Mouse (Mus musculus): Measurements from ENCODE around the gene Coro2a. TPM values are rescaled to one million over a fixed set of nuclear protein-coding genes. Genes with fewer than 3 reads are reported as not detected.
"Not testable (repeated sequence)": the region's sequence is repeated elsewhere in the genome, so short reads cannot be mapped to it uniquely, and the experiment has no call there.

The Coro2a gene
- 5.2 TPM in 2 replicates for polyA plus RNA-seq (2015; fragmentation: Nextera tagmentation; extraction: Ambion mirVana)

- H3K9ac ChIP-seq (ENCODE audit: low read length), result peak within 1 kb of the TSS; percentile 73
- peaks cover 3% of the 10 kb centered on the region for H3K4me1 ChIP-seq (replicated peaks; ENCODE audit: control insufficient read depth, insufficient read depth, low read length)
- H3K27me3 ChIP-seq (ENCODE audit: control insufficient read depth, insufficient read depth, low read depth, low read length), result peaks cover 34% of the 10 kb centered on the region
- ATAC-seq (ENCODE audit: low read depth), result peak; percentile 73
- H3K9me3 ChIP-seq (ENCODE audit: control insufficient read depth, low read length), result no peaks in the 10 kb centered on the region
- peak within 1 kb of the TSS; percentile 66 for H3K4me3 ChIP-seq (ENCODE audit: low read length)
- WGBS, result under 1% methylated on average over 36 of the region's 66 CpGs
- peak within 1 kb of the TSS; percentile 99 for H3K4me2 ChIP-seq (ENCODE audit: low read depth, low read length)
- H3K36me3 ChIP-seq (ENCODE audit: control insufficient read depth, insufficient read depth, low read length), result no peaks in the 10 kb centered on the region
- H3K27ac ChIP-seq (ENCODE audit: low read length), result no peak within 1 kb of the TSS
Observed at GRCm38 (mm10) chr4:46601844-46602423, at the start of gene Coro2a. TSS of gene Coro2a (minus strand) at chr4:46602202.

GRCm38 (mm10) chr4:46650086-46650753, 48.2 kb upstream of the Coro2a start, which contains the start of gene Tbc1d2:
TSS of gene Tbc1d2 (minus strand) at chr4:46650209.
- no peaks in the 10 kb centered on the region for H3K36me3 ChIP-seq (ENCODE audit: control insufficient read depth, insufficient read depth, low read length)
- H3K9me3 ChIP-seq (ENCODE audit: control insufficient read depth, low read length), result no peaks in the 10 kb centered on the region
- under 1% methylated on average over 68 of the region's 69 CpGs for whole genome bisulfite sequencing
- H3K27ac ChIP-seq (ENCODE audit: low read length), result peak within 1 kb of the TSS; percentile 93
- H3K9ac ChIP-seq (ENCODE audit: low read length), result peak within 1 kb of the TSS; percentile 83
- H3K27me3 ChIP-seq (ENCODE audit: control insufficient read depth, insufficient read depth, low read depth, low read length), result peaks cover 8% of the 10 kb centered on the region; the same call in 1 of the 2 replicates
- H3K4me2 ChIP-seq (ENCODE audit: low read depth, low read length), result peak within 1 kb of the TSS; percentile 72
- peaks cover 7% of the 10 kb centered on the region for H3K4me1 ChIP-seq (replicated peaks; ENCODE audit: control insufficient read depth, insufficient read depth, low read length)
- peak within 1 kb of the TSS; percentile 79 for H3K4me3 ChIP-seq (ENCODE audit: low read length)
- ATAC-seq (ENCODE audit: low read depth), result peak; percentile 99

DNA sequence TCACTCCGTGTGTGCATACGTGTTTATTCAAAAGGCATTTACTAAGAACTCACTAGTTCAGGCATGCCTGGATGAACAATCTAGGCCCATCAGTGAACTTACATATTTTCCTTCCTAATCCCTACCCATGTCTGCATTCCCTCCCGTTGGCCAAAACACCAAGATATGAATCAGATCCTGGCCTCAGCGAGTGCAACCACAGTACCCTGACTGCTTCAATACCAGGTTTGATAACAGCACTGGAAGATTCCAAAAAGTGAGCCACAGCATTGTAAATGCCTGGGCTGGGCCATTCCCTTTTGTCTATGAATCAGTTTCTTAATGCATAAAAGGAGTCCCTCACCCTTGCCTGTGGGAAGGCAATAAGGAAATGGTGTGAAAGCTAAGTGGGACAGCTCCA, 47.2 kb upstream of the Coro2a start:
- peak overlapping the region; percentile 79 for H3K4me3 ChIP-seq (ENCODE audit: low read length)
- ATAC-seq (ENCODE audit: low read depth), result no peak
- peaks cover 8% of the 10 kb centered on the region; the same call in 1 of the 2 replicates for H3K27me3 ChIP-seq (ENCODE audit: control insufficient read depth, insufficient read depth, low read depth, low read length)
- WGBS, result 26% methylated on average over 4 of the region's 4 CpGs
- peak overlapping the region; percentile 83 for H3K9ac ChIP-seq (ENCODE audit: low read length)
- peak overlapping the region; percentile 72 for H3K4me2 ChIP-seq (ENCODE audit: low read depth, low read length)
- H3K27ac ChIP-seq (ENCODE audit: low read length), result no peak overlapping the region
- peaks cover 7% of the 10 kb centered on the region for H3K4me1 ChIP-seq (replicated peaks; ENCODE audit: control insufficient read depth, insufficient read depth, low read length)
- no peaks in the 10 kb centered on the region for H3K9me3 ChIP-seq (ENCODE audit: control insufficient read depth, low read length)
- H3K36me3 ChIP-seq (ENCODE audit: control insufficient read depth, insufficient read depth, low read length), result no peaks in the 10 kb centered on the region

DNA sequence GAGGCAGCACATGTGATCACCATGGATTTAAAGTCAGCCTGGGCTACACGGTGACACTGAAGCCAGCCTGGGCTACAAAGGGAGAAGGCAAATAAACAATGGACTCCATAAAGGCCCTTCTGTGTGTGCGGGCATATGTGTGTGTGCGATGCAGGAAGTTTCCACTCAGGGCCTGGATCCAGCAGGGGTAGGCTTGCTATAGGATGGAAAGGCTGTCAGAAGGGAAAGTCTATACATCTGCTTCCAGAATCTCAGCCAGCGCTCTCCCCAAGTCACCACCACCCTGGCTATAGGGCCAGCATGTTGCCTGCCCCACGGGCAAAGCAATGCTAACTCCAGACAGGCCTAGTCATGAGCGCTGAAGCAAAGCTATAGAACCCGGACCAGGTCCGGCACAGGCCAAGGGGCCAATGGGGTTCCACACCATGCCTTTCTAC, 41.7 kb upstream of the Coro2a start:
- Histone ChIP-seq H3K9ac (ENCODE audit: low read length) (no peak overlapping the region), H3K4me2 (ENCODE audit: low read depth, low read length) (no peak overlapping the region), H3K9me3 (ENCODE audit: control insufficient read depth, low read length) (no peaks in the 10 kb centered on the region), H3K27ac (ENCODE audit: low read length) (peak overlapping the region; percentile 83), H3K36me3 (ENCODE audit: control insufficient read depth, insufficient read depth, low read length) (no peaks in the 10 kb centered on the region), H3K4me3 (ENCODE audit: low read length) (no peak overlapping the region), H3K27me3 (ENCODE audit: control insufficient read depth, insufficient read depth, low read depth, low read length) (no peaks in the 10 kb centered on the region; the same call in 1 of the 2 replicates), H3K4me1 (replicated peaks; ENCODE audit: control insufficient read depth, insufficient read depth, low read length) (peaks cover 3% of the 10 kb centered on the region; the same call in 1 of the 2 replicates)
- peak; percentile 43 for ATAC-seq (ENCODE audit: low read depth)
- WGBS, result 83% methylated on average over 8 of the region's 8 CpGs

GRCm38 (mm10) chr4:46642924-46643675, 41.1 kb upstream of the Coro2a start:
- no peaks in the 10 kb centered on the region for H3K36me3 ChIP-seq (ENCODE audit: control insufficient read depth, insufficient read depth, low read length)
- WGBS, result 57% methylated on average over 8 of the region's 8 CpGs
- H3K9me3 ChIP-seq (ENCODE audit: control insufficient read depth, low read length), result no peaks in the 10 kb centered on the region
- no peak overlapping the region for H3K4me3 ChIP-seq (ENCODE audit: low read length)
- H3K27me3 ChIP-seq (ENCODE audit: control insufficient read depth, insufficient read depth, low read depth, low read length), result no peaks in the 10 kb centered on the region
- no peak overlapping the region for H3K4me2 ChIP-seq (ENCODE audit: low read depth, low read length)
- H3K9ac ChIP-seq (ENCODE audit: low read length), result no peak overlapping the region
- ATAC-seq (ENCODE audit: low read depth), result peak; percentile 82
- H3K4me1 ChIP-seq (replicated peaks; ENCODE audit: control insufficient read depth, insufficient read depth, low read length), result peaks cover 3% of the 10 kb centered on the region; the same call in 1 of the 2 replicates
- peak overlapping the region; percentile 83 for H3K27ac ChIP-seq (ENCODE audit: low read length)

DNA sequence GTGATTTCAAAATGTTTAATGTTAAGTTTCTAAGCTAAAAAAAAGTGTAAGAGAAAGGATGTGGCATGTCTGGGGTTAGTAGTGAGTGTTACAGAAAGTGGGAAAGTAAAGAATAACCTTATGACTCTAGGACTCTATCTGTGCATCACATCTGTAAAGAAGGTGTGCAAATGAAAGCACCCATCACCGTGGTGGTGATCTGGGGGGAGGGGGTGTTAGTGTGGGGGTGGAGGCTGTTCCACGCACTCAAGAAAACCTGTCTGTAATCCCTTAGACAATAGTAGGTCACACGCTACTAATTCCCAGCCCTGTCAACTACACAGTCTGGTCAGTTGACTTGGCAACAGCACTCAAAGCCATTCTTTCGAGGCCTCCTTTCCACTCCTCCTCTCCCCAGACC, 39.3 kb upstream of the Coro2a start:
- no peak overlapping the region for H3K9ac ChIP-seq (ENCODE audit: low read length)
- H3K36me3 ChIP-seq (ENCODE audit: control insufficient read depth, insufficient read depth, low read length), result no peaks in the 10 kb centered on the region
- no peaks in the 10 kb centered on the region for H3K27me3 ChIP-seq (ENCODE audit: control insufficient read depth, insufficient read depth, low read depth, low read length)
- WGBS, result 57% methylated on average over 4 of the region's 4 CpGs
- no peak overlapping the region for H3K4me2 ChIP-seq (ENCODE audit: low read depth, low read length)
- no peak overlapping the region for H3K27ac ChIP-seq (ENCODE audit: low read length)
- peaks cover 3% of the 10 kb centered on the region; the same call in 1 of the 2 replicates for H3K4me1 ChIP-seq (replicated peaks; ENCODE audit: control insufficient read depth, insufficient read depth, low read length)
- no peak overlapping the region for H3K4me3 ChIP-seq (ENCODE audit: low read length)
- ATAC-seq (ENCODE audit: low read depth), result no peak
- no peaks in the 10 kb centered on the region for H3K9me3 ChIP-seq (ENCODE audit: control insufficient read depth, low read length)

GRCm38 (mm10) chr4:46639866-46640265, 37.9 kb upstream of the Coro2a start:
- no peak overlapping the region for H3K9ac ChIP-seq (ENCODE audit: low read length)
- no peak overlapping the region for H3K4me2 ChIP-seq (ENCODE audit: low read depth, low read length)
- peak overlapping the region; percentile 65 for H3K27ac ChIP-seq (ENCODE audit: low read length)
- 48% methylated on average over 8 of the region's 8 CpGs for WGBS
- no peak overlapping the region for H3K4me3 ChIP-seq (ENCODE audit: low read length)
- H3K9me3 ChIP-seq (ENCODE audit: control insufficient read depth, low read length), result no peaks in the 10 kb centered on the region
- H3K4me1 ChIP-seq (replicated peaks; ENCODE audit: control insufficient read depth, insufficient read depth, low read length), result peaks cover 3% of the 10 kb centered on the region; the same call in 1 of the 2 replicates
- peak; percentile 41 for ATAC-seq (ENCODE audit: low read depth)
- H3K27me3 ChIP-seq (ENCODE audit: control insufficient read depth, insufficient read depth, low read depth, low read length), result no peaks in the 10 kb centered on the region
- H3K36me3 ChIP-seq (ENCODE audit: control insufficient read depth, insufficient read depth, low read length), result no peaks in the 10 kb centered on the region

- not testable (repeated sequence) for H3K4me1 ChIP-seq (replicated peaks; ENCODE audit: control insufficient read depth, insufficient read depth, low read length); H3K4me2 ChIP-seq (ENCODE audit: low read depth, low read length); ATAC-seq (ENCODE audit: low read depth); H3K36me3 ChIP-seq (ENCODE audit: control insufficient read depth, insufficient read depth, low read length); H3K27ac ChIP-seq (ENCODE audit: low read length); H3K4me3 ChIP-seq (ENCODE audit: low read length); H3K9me3 ChIP-seq (ENCODE audit: control insufficient read depth, low read length); H3K9ac ChIP-seq (ENCODE audit: low read length); H3K27me3 ChIP-seq (ENCODE audit: control insufficient read depth, insufficient read depth, low read depth, low read length)
- 90% methylated on average over 10 of the region's 10 CpGs for WGBS
Observed at GRCm38 (mm10) chr4:46637250-46637649, 35.2 kb upstream of the Coro2a start.
